Mouse (Mus musculus) C2C12 (cell line): Measurements from ENCODE around the gene H2-D1.
"Not testable (repeated sequence)": the region's sequence is repeated elsewhere in the genome, so short reads cannot be mapped to it uniquely, and the experiment has no call there.

Experiments
- CEBPB ChIP-seq: IDR thresholded peaks from one replicate; pipeline ENCODE4 v1.6.1; 2011; ENCODE audit warnings: low read depth, mild to moderate bottlenecking, control low read depth, moderate library complexity
- CTCF ChIP-seq: IDR thresholded peaks from one replicate; pipeline ENCODE4 v1.5.1; 2011; ENCODE audit not compliant: control insufficient read depth, insufficient read depth, insufficient read length
- FOSL1 ChIP-seq: IDR thresholded peaks from one replicate; pipeline ENCODE4 v1.8.0; 2011; ENCODE audit warnings: mild to moderate bottlenecking, low read length; ENCODE audit not compliant: poor library complexity, insufficient read depth, severe bottlenecking
- MAX ChIP-seq: IDR thresholded peaks from one replicate; pipeline ENCODE4 v1.6.1; 2011; ENCODE audit warnings: mild to moderate bottlenecking, control low read depth
- MYOD1 ChIP-seq: IDR thresholded peaks from one replicate; pipeline ENCODE4 v1.6.1; 2011; ENCODE audit warnings: low read depth; ENCODE audit not compliant: control insufficient read depth, insufficient read length
- MYOG ChIP-seq: IDR thresholded peaks from one replicate; pipeline ENCODE4 v1.6.1; 2011; ENCODE audit not compliant: control insufficient read depth, insufficient read length; ENCODE audit errors: extremely low read depth

GRCm38 (mm10) chr17:35295796-35296195 lies 33.3 kb downstream of the H2-D1 start:
- TF ChIP-seq MYOD1, MYOG, CEBPB, FOSL1, MAX: not testable (repeated sequence)
- TF ChIP-seq CTCF, result peak; percentile 41
